Mouse (Mus musculus) T-helper 1 cell (primary cell): Measurements from ENCODE around the gene Neurl3.

ENCODE experiments used
- in situ Hi-C: fragments of 300-600 bp; cut with MboI, MseI; formaldehyde crosslinking; loops from one replicate; pipeline ENCODE4 v1.15.1; 2025; ENCODE audit warnings: high pct_unique_total_duplicates

Gene Neurl3

GRCm38 (mm10) chr1:36258631-36259030 lies 15.8 kb downstream of the Neurl3 start:
- in situ Hi-C loops = loop anchor here (10.0 kb wide), 1 partner anchor 414 kb away; no protein-coding TSS in a partner anchor

- in situ Hi-C loops = loop anchor here (10.0 kb wide), 1 partner anchor 412 kb away; no protein-coding TSS in a partner anchor
These were observed 17.2 kb downstream of the Neurl3 start for GRCm38 (mm10) chr1:36257276-36257675.

- in situ Hi-C loops = loop anchor here (10.0 kb wide), 1 partner anchor 411 kb away; no protein-coding TSS in a partner anchor
These were observed 18.4 kb downstream of the Neurl3 start for GRCm38 (mm10) chr1:36255871-36256640.

- in situ Hi-C loops = loop anchor here (10.0 kb wide), 1 partner anchor 410 kb away; no protein-coding TSS in a partner anchor
These were observed 19.7 kb downstream of the Neurl3 start for GRCm38 (mm10) chr1:36254635-36255360.

GRCm38 (mm10) chr1:36252791-36253190 lies 21.7 kb downstream of the Neurl3 start:
- in situ Hi-C loops = loop anchor here (10.0 kb wide), 1 partner anchor 408 kb away; no protein-coding TSS in a partner anchor

GRCm38 (mm10) chr1:36251426-36251825 lies 23.1 kb downstream of the Neurl3 start:
- in situ Hi-C loops = loop anchor here (10.0 kb wide), 1 partner anchor 407 kb away; no protein-coding TSS in a partner anchor

GRCm38 (mm10) chr1:36246688-36247087 lies 27.8 kb downstream of the Neurl3 start:
- in situ Hi-C loops = no loop called here

GRCm38 (mm10) chr1:36244828-36245215 lies 29.7 kb downstream of the Neurl3 start:
- in situ Hi-C loops = no loop called here

GRCm38 (mm10) chr1:36244058-36244827 lies 30.2 kb downstream of the Neurl3 start, which contains the start of gene Uggt1:
Uggt1 (minus strand) TSS chr1:36244720.
- in situ Hi-C loops = no loop called here

GRCm38 (mm10) chr1:36243447-36244057 lies 30.9 kb downstream of the Neurl3 start:
- in situ Hi-C loops = no loop called here

GRCm38 (mm10) chr1:36241903-36242429 lies 32.5 kb downstream of the Neurl3 start:
- in situ Hi-C loops = no loop called here

GRCm38 (mm10) chr1:36240176-36240575 lies 34.3 kb downstream of the Neurl3 start:
- in situ Hi-C loops = no loop called here

GRCm38 (mm10) chr1:36239396-36239795 lies 35.1 kb downstream of the Neurl3 start:
- in situ Hi-C loops = no loop called here

GRCm38 (mm10) chr1:36235855-36236254 lies 38.6 kb downstream of the Neurl3 start:
- in situ Hi-C loops = no loop called here

GRCm38 (mm10) chr1:36235057-36235639 lies 39.3 kb downstream of the Neurl3 start:
- in situ Hi-C loops = no loop called here

GRCm38 (mm10) chr1:36233218-36233617 lies 41.3 kb downstream of the Neurl3 start:
- in situ Hi-C loops = no loop called here

- in situ Hi-C loops = no loop called here
These were observed 43.4 kb downstream of the Neurl3 start for GRCm38 (mm10) chr1:36230919-36231705.

- in situ Hi-C loops = no loop called here
These were observed 46.0 kb downstream of the Neurl3 start for GRCm38 (mm10) chr1:36228461-36228860.

- in situ Hi-C loops = no loop called here
These were observed 49.8 kb downstream of the Neurl3 start for GRCm38 (mm10) chr1:36224648-36225047.
